Mouse (Mus musculus): ENCODE results near the gene Eif2b3. TPM values are rescaled to one million over a fixed set of nuclear protein-coding genes. Genes with fewer than 3 reads are reported as not detected.

Gene Eif2b3
- polyA plus RNA-seq, 2 experiments = 30.0 to 45.0 TPM

DNA sequence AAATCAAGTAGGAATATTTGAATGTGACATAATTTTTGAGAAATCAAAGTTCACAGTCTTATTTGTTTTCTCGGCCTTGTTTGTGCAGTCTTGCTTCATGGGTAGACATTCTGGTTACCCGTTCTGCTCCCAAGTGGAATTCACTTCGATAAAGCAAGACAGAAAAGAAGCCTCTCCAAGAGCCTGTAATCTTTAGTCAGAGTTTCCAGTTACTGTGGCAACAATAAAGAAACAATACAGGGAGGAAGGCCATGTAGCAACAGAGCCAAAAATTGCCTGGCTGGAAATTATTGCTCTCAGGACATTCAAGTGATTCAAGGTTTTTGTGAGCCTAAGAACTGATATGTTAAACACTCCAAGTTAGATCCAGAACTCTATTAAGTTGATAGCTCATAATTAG lies 29.6 kb downstream of the Eif2b3 start:
- Histone ChIP-seq H3K36me3 (ENCODE audit: control insufficient read depth, insufficient read depth, low read length) (peaks cover 20% of the 10 kb centered on the region), H3K27ac (replicated peaks; ENCODE audit: low read depth, low read length) (no peak overlapping the region), H3K4me3 (replicated peaks; ENCODE audit: low read length) (no peak overlapping the region), H3K27me3 (ENCODE audit: control insufficient read depth, insufficient read depth, low read length) (no peaks in the 10 kb centered on the region), H3K4me1 (ENCODE audit: control insufficient read depth, insufficient read depth, low read length) (no peaks in the 10 kb centered on the region), H3K4me2 (replicated peaks; ENCODE audit: low read depth, low read length, severe bottlenecking) (no peak overlapping the region), H3K9me3 (ENCODE audit: control insufficient read depth, low read length) (no peaks in the 10 kb centered on the region), H3K9ac (ENCODE audit: low read depth, low read length, severe bottlenecking) (no peak overlapping the region)
- DNase-seq (ENCODE audit: low spot score) (peak; percentile 64), ATAC-seq (ENCODE audit: low FRiP score, low read depth) (0 out of 2 replicates have a peak, but pooled peaks have one; percentile 51)
- 78% methylated on average over 3 of the region's 3 CpGs for WGBS
- no peak for TF ChIP-seq POLR2A (IDR thresholded peaks at IDR 0.05; ENCODE audit: borderline replicate concordance, extremely low read depth, insufficient read depth, insufficient read length)

DNA sequence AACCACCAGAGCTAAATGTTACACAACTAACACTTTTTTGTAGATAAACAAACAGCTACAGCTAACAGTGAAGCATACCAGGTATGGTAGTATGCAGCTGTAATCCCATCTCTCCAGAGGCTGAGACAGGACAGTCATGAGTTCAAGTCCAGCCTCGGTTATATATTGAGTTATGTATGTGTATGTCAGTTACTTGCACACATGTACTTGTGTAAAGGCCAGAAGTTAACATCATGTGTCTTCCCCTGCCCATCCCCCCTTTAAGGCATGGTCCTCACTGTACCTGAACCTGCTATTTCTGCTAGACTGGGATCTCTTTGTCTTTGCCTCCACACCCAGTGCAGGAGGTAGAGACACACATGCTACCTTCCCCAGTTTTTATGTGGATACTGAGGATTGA lies 30.3 kb downstream of the Eif2b3 start:
- Histone ChIP-seq H3K27ac (replicated peaks; ENCODE audit: low read depth, low read length) (no peak overlapping the region), H3K4me2 (replicated peaks; ENCODE audit: low read depth, low read length, severe bottlenecking) (no peak overlapping the region), H3K9me3 (ENCODE audit: control insufficient read depth, low read length) (no peaks in the 10 kb centered on the region), H3K4me1 (ENCODE audit: control insufficient read depth, insufficient read depth, low read length) (no peaks in the 10 kb centered on the region), H3K27me3 (ENCODE audit: control insufficient read depth, insufficient read depth, low read length) (no peaks in the 10 kb centered on the region), H3K4me3 (replicated peaks; ENCODE audit: low read length) (no peak overlapping the region), H3K9ac (ENCODE audit: low read depth, low read length, severe bottlenecking) (no peak overlapping the region), H3K36me3 (ENCODE audit: control insufficient read depth, insufficient read depth, low read length) (peaks cover 20% of the 10 kb centered on the region)
- DNase-seq (ENCODE audit: low spot score) (no peak), ATAC-seq (ENCODE audit: low FRiP score, low read depth) (no peak)
- WGBS = 92% methylated on average over 1 of the region's 1 CpGs
- TF ChIP-seq POLR2A (IDR thresholded peaks at IDR 0.05; ENCODE audit: borderline replicate concordance, extremely low read depth, insufficient read depth, insufficient read length) = no peak

DNA sequence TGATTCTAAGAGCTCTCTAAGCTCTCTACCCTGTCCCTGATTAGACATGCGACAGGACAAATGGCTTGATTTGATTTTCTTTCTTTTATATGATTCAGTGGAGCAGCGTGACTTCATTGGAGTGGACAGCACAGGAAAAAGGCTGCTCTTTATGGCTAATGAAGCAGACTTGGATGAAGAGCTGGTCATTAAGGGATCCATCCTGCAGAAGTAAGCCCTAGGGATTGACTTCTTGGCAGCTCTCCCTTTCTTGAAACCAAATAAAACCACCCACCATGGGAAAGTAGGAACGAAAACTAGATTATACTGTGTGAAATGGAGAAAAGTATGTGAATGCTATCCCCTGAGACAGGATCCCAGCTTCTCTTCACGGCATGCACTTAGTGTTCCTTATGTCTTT lies 33.4 kb downstream of the Eif2b3 start:
- WGBS = 68% methylated on average over 4 of the region's 4 CpGs

GRCm38 (mm10) chr4:117053956-117054355 lies 34.8 kb downstream of the Eif2b3 start:
- H3K9ac ChIP-seq (ENCODE audit: low read depth, low read length, severe bottlenecking) = no peak overlapping the region
- no peak overlapping the region for H3K4me2 ChIP-seq (replicated peaks; ENCODE audit: low read depth, low read length, severe bottlenecking)
- ATAC-seq (ENCODE audit: low FRiP score, low read depth) (no peak), DNase-seq (ENCODE audit: low spot score) (no peak)
- TF ChIP-seq POLR2A (IDR thresholded peaks at IDR 0.05; ENCODE audit: borderline replicate concordance, extremely low read depth, insufficient read depth, insufficient read length) = no peak
- H3K36me3 ChIP-seq (ENCODE audit: control insufficient read depth, insufficient read depth, low read length) = peaks cover 12% of the 10 kb centered on the region; the same call in 1 of the 2 replicates
- H3K4me1 ChIP-seq (ENCODE audit: control insufficient read depth, insufficient read depth, low read length) = no peaks in the 10 kb centered on the region
- 88% methylated on average over 4 of the region's 4 CpGs for WGBS
- no peak overlapping the region for H3K27ac ChIP-seq (replicated peaks; ENCODE audit: low read depth, low read length)
- H3K4me3 ChIP-seq (replicated peaks; ENCODE audit: low read length) = no peak overlapping the region
- H3K27me3 ChIP-seq (ENCODE audit: control insufficient read depth, insufficient read depth, low read length) = no peaks in the 10 kb centered on the region
- no peaks in the 10 kb centered on the region for H3K9me3 ChIP-seq (ENCODE audit: control insufficient read depth, low read length)

More for the DNA sequence above, 33.4 kb downstream of the Eif2b3 start:
- H3K9ac ChIP-seq (ENCODE audit: low read depth, low read length, severe bottlenecking) = no peak overlapping the region
- H3K9me3 ChIP-seq (ENCODE audit: control insufficient read depth, low read length) = no peaks in the 10 kb centered on the region
- peaks cover 14% of the 10 kb centered on the region for H3K36me3 ChIP-seq (ENCODE audit: control insufficient read depth, insufficient read depth, low read length)
- H3K27me3 ChIP-seq (ENCODE audit: control insufficient read depth, insufficient read depth, low read length) = no peaks in the 10 kb centered on the region
- no peak overlapping the region for H3K27ac ChIP-seq (replicated peaks; ENCODE audit: low read depth, low read length)
- H3K4me2 ChIP-seq (replicated peaks; ENCODE audit: low read depth, low read length, severe bottlenecking) = no peak overlapping the region
- no peaks in the 10 kb centered on the region for H3K4me1 ChIP-seq (ENCODE audit: control insufficient read depth, insufficient read depth, low read length)
- ATAC-seq (ENCODE audit: low FRiP score, low read depth) (peak; percentile 71; the same call in 1 of the 2 replicates), DNase-seq (ENCODE audit: low spot score) (peak; percentile 15)
- no peak overlapping the region for H3K4me3 ChIP-seq (replicated peaks; ENCODE audit: low read length)
- no peak for TF ChIP-seq POLR2A (IDR thresholded peaks at IDR 0.05; ENCODE audit: borderline replicate concordance, extremely low read depth, insufficient read depth, insufficient read length)

GRCm38 (mm10) chr4:117056102-117056501 lies 36.9 kb downstream of the Eif2b3 start:
- no peak for ATAC-seq (ENCODE audit: low FRiP score, low read depth)
- Histone ChIP-seq H3K4me2 (replicated peaks; ENCODE audit: low read depth, low read length, severe bottlenecking) (no peak overlapping the region), H3K36me3 (ENCODE audit: control insufficient read depth, insufficient read depth, low read length) (0 out of 2 replicates have a peak, but pooled peaks cover 12% of the 10 kb centered on the region), H3K4me1 (ENCODE audit: control insufficient read depth, insufficient read depth, low read length) (no peaks in the 10 kb centered on the region), H3K4me3 (replicated peaks; ENCODE audit: low read length) (no peak overlapping the region), H3K9me3 (ENCODE audit: control insufficient read depth, low read length) (no peaks in the 10 kb centered on the region), H3K27me3 (ENCODE audit: control insufficient read depth, insufficient read depth, low read length) (no peaks in the 10 kb centered on the region), H3K27ac (replicated peaks; ENCODE audit: low read depth, low read length) (no peak overlapping the region), H3K9ac (ENCODE audit: low read depth, low read length, severe bottlenecking) (no peak overlapping the region)
- TF ChIP-seq POLR2A (IDR thresholded peaks at IDR 0.05; ENCODE audit: borderline replicate concordance, extremely low read depth, insufficient read depth, insufficient read length) = no peak
- no peak for DNase-seq (ENCODE audit: low spot score)

DNA sequence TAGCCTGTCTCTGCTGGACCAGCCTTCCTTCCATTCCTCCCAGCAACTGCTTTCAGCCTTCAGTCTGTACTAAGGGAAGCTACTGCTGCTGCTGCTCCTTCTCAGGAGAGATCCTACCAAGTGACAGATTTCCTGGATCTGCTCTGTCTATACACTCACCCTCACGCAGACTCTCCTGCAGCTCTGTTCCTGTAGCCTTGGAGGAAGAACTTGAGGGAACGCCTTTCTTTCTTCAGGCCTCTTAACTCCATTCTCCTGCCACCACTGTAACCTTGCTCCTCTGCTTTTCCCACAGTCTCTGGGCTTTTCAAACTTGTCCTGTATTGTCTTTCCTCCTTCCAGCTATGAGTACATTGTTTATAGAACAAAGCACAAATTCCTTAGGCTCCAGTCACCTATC lies 37.3 kb downstream of the Eif2b3 start:
- H3K27me3 ChIP-seq (ENCODE audit: control insufficient read depth, insufficient read depth, low read length) = no peaks in the 10 kb centered on the region
- no peaks in the 10 kb centered on the region for H3K9me3 ChIP-seq (ENCODE audit: control insufficient read depth, low read length)
- H3K27ac ChIP-seq (replicated peaks; ENCODE audit: low read depth, low read length) = no peak overlapping the region
- WGBS = 84% methylated on average over 2 of the region's 2 CpGs
- H3K4me3 ChIP-seq (replicated peaks; ENCODE audit: low read length) = no peak overlapping the region
- no peak for ATAC-seq (ENCODE audit: low FRiP score, low read depth)
- no peak for DNase-seq (ENCODE audit: low spot score)
- no peak for TF ChIP-seq POLR2A (IDR thresholded peaks at IDR 0.05; ENCODE audit: borderline replicate concordance, extremely low read depth, insufficient read depth, insufficient read length)
- H3K4me2 ChIP-seq (replicated peaks; ENCODE audit: low read depth, low read length, severe bottlenecking) = no peak overlapping the region
- H3K9ac ChIP-seq (ENCODE audit: low read depth, low read length, severe bottlenecking) = no peak overlapping the region
- no peaks in the 10 kb centered on the region for H3K4me1 ChIP-seq (ENCODE audit: control insufficient read depth, insufficient read depth, low read length)
- H3K36me3 ChIP-seq (ENCODE audit: control insufficient read depth, insufficient read depth, low read length) = 0 out of 2 replicates have a peak, but pooled peaks cover 10% of the 10 kb centered on the region
